Mouse (Mus musculus): ENCODE data around the gene Zbtb43. TPM values are rescaled to one million over a fixed set of nuclear protein-coding genes. Genes with fewer than 3 reads are reported as not detected.

Gene Zbtb43
- 22.1 and 22.2 TPM in 2 replicates for total RNA-seq (2021)
- long read RNA-seq, experiment 1, full-length matches to known transcripts: 5 of 11 reads
- long read RNA-seq, experiment 1, partial matches to known transcripts: 0 of 11 reads
- long read RNA-seq, experiment 1, other reads (novel, unspliced or antisense): 6 of 11 reads
- long read RNA-seq, experiment 2, full-length matches to known transcripts: 6 of 14 reads
- long read RNA-seq, experiment 2, partial matches to known transcripts: 0 of 14 reads
- long read RNA-seq, experiment 2, other reads (novel, unspliced or antisense): 8 of 14 reads

DNA sequence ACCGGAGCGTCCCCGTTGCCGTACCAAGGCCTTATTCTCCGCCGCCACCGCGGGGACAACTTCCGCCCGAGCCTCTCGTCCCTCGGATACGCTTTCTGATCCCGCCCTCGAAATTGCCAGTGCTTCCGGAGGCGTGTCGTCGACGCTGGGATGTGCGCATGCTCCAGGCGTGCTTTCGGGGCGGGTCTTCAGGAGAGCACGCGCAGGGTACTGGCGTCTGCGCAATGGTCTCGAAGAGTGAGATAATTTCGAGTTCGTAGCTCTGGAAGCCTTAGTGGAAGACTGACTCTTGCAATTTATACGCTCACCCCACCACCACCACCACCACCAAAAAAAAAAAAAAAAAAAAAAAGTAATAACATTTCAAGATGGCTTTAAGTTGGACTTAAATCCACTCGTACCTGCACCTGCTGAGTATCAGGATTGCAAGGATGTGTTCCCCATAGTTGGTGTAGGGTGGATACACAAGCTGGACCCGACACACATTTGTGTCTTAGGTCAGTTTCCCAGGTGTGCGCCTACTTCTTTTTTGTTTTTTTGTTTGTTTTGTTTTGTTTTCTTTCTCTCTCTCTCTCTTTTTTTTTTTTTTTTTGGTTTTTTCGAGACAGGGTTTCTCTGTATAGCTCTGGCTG, at the start of gene Zbtb43:
Zbtb43 (minus strand) TSS at position 94 of the 632 bp plus-strand sequence.
- DNase-seq: peak; percentile 97

- no peak for DNase-seq
Observed at GRCm38 (mm10) chr2:33515856-33516255, 47.5 kb upstream of the Zbtb43 start.

DNA sequence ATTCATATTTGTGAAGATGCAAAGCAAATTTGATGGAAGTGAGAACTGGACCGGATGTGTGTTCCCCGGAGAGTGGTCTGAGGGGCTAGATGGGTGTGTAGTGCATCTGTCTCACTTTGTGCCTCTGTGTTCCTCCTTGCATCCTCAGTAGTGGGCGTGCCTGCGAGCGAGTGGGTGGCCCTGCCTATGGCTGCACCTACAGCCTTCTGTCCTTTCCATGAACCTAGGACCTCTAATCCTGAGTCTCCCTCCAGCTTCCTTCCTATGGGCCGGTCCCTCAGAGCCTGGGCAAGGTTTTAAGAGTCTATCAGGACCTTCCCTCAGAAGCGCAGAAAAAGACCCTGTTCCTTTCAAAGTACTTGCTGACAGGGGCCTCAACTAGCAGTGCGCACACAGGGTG, 47.1 kb upstream of the Zbtb43 start:
- no peak for DNase-seq

GRCm38 (mm10) chr2:33510791-33511190, 42.4 kb upstream of the Zbtb43 start:
- DNase-seq: no peak

GRCm38 (mm10) chr2:33502602-33503001, 34.2 kb upstream of the Zbtb43 start:
- DNase-seq: no peak

GRCm38 (mm10) chr2:33498280-33498679, 29.9 kb upstream of the Zbtb43 start:
- DNase-seq: peak; percentile 53

DNA sequence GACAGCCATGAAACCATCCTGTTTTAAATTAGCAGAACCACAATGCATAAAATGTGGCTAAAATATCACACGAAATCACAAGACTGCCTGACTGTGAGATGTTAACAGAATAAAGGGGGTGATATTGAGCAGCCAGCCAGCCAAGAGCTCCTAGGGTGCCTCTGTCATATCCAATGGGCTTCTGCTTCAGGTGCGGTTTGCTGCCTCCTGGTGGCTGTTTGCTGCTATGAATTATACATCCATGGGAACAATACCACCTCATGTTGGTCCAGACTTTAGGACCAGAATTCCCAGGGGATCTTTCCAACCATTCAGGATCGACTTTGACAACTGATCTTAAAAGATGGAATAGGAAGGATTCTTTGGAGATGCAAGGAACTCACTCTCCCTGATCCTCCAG, 27.3 kb upstream of the Zbtb43 start:
- DNase-seq: no peak

DNA sequence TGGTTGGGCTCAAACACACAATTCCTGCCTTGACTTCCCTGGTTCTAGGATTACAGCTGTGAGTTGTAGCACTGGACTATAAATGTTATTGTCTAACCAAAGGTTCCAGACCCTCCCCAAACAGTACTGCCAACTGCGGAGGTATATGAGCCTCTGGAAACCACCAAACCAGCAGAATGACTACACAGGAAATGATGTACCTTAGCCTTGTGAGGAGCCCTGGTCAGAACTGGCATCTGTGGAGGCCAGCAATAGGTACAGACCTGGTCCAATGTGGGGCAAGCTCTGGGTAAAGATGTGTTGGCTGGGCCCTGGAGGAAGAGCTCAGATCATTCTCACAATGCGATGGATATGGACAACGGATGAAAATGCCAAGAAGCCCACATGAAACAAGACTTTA, 23.7 kb upstream of the Zbtb43 start:
- DNase-seq: no peak

DNA sequence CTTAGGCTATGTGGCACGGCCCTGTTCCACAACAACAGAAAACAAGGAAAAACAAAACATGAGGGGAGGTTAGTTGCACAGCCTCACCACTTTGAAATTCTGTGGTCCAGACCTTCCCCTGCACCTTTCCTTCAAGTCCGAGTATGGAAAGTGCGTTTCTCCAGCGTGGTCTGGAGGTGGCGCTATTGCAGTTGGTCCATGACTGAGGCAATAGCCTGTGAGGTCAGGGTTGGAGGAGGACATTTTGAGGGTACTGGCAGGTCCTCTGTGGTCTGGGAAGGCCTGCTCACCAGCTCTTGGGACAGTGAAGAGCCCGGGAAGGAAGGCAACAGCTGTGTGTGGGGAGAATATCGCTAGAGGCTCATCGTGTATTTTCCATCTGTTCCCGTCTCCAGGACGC, 21.2 kb upstream of the Zbtb43 start:
- DNase-seq: peak; percentile 28

DNA sequence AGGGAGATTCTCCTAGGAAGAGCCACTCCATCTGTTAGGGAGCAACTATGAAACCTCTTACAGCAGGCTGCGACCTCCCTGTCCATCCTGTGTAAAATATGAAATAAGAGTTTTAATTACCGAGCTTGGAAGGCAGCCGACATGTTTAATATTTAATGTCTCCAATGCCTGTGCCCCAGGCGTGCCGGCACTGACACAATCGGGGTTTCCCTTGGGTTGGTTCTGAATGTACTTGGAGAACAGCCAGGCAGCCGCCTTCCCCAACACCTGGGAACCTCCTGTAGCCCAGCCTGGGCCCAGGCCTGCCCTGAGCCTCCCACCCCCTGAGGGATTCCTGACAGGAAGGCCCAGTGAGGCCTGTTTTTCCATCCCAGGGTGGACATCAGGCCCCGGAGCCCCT, 19.0 kb upstream of the Zbtb43 start:
- DNase-seq: no peak

DNA sequence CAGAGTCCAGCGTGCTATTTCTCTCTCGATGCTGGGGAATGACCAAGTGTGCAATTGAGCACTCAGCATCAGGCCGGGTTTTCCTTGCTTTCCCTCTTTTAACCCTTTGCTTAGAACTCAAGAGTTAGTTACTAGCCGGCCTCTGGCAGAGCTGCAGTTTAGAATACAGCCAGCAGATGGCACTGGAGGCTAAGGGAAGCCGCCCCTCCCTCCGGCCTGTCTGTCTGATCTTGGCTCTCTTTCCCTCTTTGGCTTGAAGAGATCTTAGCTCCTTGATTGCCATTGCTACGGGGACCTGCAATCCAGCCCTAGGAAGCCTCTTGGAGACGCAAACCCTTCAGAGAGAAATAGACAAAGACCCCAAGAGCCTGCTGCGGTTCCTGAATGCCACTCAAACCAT, 18.5 kb upstream of the Zbtb43 start:
- DNase-seq: peak; percentile 83

- DNase-seq: no peak
Observed at GRCm38 (mm10) chr2:33477961-33478755, 9.8 kb upstream of the Zbtb43 start.

DNA sequence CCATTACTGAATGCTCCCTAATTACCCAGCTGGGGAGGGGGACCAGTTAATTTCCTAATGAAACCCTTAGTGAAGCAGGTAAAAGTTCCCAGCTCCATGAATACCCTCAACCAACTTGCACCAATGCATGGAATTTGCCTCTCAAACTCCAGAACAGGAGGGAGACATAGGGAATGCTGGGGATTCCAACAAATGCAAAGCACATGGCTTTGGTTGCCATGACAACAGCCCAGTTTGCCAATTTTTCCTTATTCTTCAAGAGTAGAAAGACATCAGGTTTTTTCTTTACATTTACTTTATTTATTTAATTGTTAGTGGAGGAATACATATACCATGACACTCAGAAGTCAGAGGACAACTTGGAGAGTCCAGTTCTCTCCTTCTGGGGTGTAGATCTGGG, 7.6 kb upstream of the Zbtb43 start:
- no peak for DNase-seq

- peak; percentile 66 for DNase-seq
Observed at GRCm38 (mm10) chr2:33467546-33468465, 553 bp downstream of the Zbtb43 start.

GRCm38 (mm10) chr2:33465966-33466365, 2.4 kb downstream of the Zbtb43 start:
- DNase-seq: peak; percentile 42

DNA sequence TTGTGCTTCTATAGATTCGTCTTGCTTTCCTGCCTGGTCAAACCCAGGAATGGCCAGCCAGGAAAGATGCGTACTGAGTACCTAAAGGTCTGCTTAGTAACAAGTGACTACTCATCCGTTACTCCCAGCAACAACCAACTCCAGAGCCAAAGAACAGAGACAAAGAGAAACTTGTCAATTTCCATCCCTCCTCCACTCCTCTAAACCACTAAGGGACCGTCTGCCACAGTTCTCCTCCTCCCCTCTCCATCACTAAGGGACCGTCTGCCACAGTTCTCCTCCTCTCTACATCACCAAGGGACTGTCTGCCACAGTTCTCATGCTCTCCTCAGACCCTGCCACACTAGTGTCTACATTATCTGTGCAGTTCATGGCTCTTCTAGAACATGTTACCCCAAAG, 3.1 kb downstream of the Zbtb43 start:
- DNase-seq: no peak

DNA sequence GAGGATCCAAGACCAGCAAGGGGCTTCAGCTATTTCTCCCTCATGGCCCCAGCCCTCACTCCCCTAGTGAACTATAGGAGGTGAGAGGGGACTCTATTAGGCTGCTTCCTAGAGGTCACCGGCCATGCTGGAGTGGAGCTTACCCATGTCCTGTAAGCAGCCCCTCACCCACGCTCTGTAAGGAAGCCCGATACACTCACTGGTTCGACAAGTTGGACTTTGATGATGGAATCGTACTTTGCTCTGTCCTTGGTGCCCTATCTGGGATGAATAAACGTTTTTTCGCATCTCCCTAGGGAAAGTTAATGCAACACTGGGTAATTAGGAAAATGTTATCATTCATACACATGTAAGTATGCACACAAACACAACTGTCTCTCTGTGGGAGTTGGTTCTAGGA, 6.3 kb downstream of the Zbtb43 start:
- DNase-seq: no peak

DNA sequence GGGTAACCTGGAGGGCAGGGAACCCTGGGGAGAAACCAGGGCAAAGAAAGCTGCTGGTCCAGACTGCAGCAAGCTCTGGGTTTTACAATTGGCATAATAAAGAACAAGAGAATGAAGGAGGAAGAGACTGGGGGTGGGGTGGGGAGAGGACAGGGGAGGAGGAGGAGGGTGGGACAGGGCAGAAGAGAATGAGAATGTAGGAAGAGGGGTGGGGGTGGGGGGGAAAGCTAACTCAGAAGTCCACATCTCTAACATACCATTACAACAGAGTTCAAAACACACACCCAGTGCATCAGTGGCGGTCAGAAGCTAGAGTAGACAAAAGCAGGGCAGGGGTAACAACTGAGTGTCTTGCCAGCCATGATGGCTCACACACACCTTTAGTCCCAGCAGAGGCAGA, 7.3 kb downstream of the Zbtb43 start:
- DNase-seq: no peak

DNA sequence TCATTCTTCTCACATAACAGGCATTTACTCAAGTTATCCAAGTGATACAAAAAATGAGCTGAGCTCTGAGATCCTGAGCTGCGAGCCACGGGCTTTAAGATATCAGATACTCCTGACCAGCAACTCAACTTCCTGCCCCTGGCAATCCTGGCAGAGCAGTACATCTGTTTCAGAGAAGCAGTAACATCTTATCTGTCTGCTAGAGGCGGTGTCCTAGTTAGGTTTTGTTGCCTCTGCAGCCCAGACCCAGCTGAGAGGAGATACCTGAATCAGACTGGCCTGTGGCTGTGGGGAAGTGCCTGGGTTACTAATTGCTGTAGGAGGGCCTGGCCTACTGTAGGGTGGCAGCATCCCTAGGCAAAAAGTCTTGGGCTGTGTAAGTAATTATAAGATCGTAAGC, 8.7 kb downstream of the Zbtb43 start:
- no peak for DNase-seq

DNA sequence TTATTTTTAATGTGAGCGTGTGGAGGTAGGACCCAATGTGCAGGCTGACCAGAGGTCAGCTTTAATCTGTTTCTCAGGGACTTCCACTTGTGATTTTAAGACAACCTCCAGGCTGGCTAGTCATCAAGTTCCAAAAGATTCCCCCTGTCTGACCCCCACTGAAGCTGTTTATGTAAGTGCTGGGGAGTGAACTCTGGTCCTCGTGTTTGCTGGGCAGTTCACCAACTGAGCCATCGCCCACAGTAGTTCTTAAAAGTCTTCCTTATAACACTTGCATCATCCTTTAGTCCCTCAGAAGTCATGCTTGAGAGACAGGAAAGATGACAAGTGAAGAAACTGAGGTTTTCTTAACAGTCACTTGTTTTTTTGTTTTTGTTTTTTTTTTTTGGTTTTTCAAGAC, 11.7 kb downstream of the Zbtb43 start:
- DNase-seq: no peak

DNA sequence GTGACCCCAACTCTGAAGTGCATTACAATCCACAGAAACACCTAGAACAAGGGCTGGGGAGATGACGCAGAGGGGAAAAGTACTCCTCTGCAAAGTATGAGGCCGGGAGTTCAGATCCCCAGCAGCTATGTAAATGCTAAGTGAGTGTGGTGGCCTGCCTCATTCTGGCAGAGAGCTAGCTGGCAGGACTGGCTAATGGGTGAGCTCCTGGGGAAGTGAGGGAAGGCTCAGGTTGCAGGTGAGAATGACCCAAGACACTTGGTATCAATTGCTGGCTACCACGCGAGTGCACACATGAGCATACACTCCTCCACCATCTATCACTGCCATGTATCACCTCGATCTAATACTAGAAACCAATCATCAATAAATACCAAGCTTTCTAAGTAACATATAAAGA, 12.1 kb downstream of the Zbtb43 start:
- DNase-seq: no peak

- DNase-seq: no peak
Observed at GRCm38 (mm10) chr2:33455350-33455749, 13.0 kb downstream of the Zbtb43 start.
